Mouse (Mus musculus): ENCODE measurements around the gene Gtf2h1.
"Not testable (repeated sequence)": the region's sequence is repeated elsewhere in the genome, so short reads cannot be mapped to it uniquely, and the experiment has no call there.

Gene Gtf2h1

DNA sequence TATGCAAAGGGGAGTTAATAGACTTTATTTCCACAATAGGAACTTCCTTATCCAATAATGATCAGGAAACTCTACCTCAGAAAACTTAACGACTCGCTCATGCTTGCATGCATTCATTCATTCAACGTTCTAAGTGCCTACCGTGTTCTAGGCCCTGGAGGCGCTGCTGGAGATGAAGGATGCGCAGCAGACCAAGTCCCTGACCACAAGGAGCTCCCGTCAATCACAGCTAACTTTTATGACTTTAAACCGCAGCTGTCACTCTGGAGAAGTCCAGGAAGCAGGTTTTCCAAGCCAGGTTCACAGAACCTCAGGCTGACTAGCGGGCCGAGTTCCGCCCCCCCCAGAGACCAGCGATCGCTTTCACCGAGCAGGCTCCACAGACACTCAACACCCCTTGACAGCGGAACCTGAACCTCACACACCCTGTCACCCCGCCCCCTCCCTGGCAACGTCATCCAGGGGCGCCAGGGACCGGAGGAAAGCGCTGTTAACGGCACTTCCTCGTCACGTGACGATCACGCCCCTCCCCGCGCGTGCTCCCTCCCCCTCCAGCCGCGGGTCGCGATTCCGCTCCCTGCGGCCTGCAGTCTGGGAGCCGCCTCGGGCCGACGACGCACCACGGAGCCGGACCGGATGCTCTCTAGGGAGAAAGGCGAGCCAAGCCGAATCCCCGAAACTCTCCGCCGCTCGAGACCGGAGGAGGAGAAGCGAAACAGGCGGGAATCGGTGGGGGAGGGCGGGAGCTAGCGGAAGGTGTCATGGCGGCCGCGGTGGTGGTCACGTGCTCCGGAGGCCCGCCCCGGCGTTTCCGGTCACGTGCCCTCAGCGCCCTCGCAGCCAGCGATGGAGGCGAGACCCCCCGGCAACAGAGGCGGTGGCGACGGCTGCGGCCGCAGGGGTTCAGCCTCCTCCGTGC, at the start of gene Gtf2h1, which contains the start of gene Hps5:
Gene Gtf2h1 (plus strand): TSS at position 817 of the 919 bp plus-strand sequence.
Gene Hps5 (minus strand): TSS at position 778 of the 919 bp plus-strand sequence.
- peak; percentile 93 for ATAC-seq (ENCODE audit: insufficient number of reproducible peaks, low FRiP score, low TSS enrichment)

DNA sequence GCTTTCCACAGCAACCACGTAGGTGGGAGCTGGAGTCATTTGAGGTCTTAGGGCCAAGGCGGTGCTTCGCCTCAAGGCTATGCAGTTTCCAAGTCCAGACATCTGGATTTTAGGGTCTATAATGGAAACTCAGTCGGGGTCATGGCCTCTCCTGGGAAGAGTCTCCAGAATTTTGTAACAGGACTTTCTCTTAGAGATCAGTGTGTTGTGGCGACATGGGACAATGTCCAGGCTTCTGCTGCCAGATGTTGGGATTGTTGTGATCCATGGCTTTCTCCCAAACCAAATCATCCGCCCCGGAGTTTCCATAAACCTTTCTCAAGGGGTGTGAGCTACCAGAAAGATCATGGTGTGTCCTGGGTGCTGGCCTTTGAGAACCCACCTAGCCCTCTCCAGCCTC, 49.5 kb upstream of the Gtf2h1 start:
- ATAC-seq (ENCODE audit: insufficient number of reproducible peaks, low FRiP score, low TSS enrichment): no peak

DNA sequence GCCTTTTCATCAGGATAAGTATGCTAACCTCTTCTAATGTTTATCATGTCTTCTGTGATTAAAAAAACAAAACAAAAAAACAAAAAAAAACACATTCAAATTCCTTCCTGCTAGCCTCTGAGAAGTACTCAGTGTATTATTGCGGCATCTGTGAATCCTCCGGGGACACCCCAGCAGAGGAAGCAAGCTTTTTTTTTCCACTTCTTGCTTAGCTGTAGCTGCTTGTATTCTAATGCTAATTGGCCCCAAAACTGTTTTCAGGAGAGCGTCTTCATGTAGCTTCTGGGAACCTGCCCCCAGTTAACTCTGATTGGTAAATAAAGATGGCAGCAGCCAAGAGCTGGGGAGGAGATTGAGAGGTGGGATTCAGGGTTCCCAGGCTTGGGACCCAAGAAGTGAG, 47.4 kb upstream of the Gtf2h1 start:
- ATAC-seq (ENCODE audit: insufficient number of reproducible peaks, low FRiP score, low TSS enrichment): no peak

DNA sequence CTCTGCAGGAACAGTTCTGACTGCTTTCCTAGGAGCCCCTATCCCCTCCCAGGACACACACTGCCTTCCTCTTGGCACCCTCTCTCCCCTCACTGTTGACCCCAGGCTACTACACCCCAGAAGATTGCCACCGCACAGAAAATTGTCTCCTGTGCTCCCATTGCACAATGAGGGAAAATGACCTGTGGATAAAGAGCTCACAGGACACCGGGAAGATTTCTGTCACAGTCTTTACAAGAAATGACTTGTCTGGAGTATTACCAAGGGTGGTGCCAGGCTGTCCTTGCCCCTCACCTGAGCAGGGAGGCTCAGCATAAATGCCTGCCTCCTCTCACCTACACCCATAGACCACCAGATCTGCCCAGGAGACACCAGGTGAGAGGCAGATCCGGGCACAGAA, 44.4 kb upstream of the Gtf2h1 start, which contains the start of gene Saa2:
Gene Saa2 (plus strand): TSS at position 301 of the 400 bp plus-strand sequence.
- no peak for ATAC-seq (ENCODE audit: insufficient number of reproducible peaks, low FRiP score, low TSS enrichment)

DNA sequence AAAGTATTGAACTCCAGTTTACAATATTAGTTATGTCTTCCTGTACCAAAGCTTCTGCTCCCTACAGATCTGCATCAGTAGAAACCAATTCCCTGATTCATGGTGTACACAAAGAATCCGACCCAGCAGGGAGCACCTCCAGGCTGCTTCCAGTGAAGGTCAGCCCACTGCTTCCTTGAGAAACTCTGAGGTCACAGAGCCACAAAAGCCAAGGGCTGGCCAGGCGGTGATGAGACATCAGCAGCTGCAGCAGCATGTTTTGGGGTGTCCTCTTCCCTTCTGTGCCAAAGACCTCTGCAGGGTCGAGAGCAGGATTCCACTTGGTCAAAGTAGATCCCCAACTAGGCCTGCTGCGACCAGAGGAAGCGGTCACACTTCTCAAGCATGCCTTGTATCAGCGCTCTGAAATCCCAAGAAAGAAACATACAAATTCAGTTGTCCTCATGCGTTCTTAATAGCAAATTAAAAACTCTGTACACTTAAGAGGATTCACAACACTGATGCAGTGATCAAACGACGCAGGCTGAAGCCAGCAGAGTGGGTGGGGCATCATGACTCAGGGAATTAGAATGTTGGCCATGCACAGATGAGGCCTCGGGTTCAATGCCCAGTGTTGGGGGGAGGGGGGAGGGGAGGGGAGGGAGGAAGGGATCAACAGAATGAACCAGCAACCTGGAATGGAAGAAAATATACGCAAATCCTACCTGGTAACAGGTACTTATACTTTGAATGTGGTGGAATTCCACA, 34.7 kb upstream of the Gtf2h1 start:
- ATAC-seq (ENCODE audit: insufficient number of reproducible peaks, low FRiP score, low TSS enrichment): no peak

DNA sequence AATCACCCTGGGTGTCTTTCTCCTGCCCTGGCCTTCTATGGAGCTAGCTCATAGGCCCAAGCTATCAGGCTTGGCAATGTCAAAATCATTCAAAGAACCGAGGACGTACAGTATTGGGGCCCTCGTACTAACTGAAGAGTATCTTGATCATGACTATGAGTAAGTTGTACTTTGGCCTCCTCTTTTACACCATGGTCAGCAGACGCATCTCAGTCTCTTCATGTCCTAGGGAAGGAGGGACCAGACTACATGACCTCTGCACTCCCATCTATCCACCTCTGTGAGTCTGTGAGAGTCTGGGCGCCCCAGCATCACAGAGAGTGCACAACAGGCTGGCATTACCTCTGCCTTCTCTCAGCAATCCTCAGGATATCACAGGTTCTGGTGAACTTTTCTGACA, 33.3 kb upstream of the Gtf2h1 start:
- ATAC-seq (ENCODE audit: insufficient number of reproducible peaks, low FRiP score, low TSS enrichment): no peak

DNA sequence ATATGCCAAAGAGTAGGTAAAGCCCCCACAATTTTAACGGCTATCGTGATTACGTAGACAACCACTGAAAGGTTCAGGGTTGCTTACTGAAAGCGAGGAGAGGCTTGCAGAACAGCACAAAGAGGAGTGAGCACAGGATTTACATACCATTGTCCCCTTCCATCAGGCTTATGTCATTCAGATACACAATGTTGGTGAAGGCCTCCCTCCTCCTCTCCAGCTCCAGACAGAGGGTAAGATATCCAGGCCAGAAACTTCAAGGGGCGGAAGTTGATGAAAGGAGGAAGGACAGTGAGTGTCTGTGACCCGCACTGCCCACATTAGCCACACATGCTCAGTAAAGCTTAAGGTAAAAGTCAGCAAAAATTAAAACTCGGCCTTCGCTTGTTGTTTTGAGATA, 31.2 kb upstream of the Gtf2h1 start:
- no peak for ATAC-seq (ENCODE audit: insufficient number of reproducible peaks, low FRiP score, low TSS enrichment)

DNA sequence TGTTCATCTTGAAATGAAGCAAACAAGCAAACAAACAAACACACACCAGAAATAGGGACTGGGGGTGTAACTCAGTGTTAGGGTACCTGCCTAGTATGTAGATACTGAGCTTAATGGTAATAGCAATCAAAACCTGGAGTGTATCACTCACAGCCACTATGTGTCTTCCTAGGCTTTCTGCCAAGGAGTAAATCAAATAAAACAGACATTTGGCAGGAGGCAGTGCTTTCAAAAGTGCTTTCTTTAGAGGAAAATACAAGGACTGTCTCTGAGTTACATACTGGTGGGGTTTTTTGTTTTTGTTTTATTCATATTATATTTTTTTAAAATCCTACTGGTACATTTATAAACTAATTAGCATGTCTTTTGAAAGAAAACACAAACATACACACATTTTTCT, 28.5 kb upstream of the Gtf2h1 start:
- ATAC-seq (ENCODE audit: insufficient number of reproducible peaks, low FRiP score, low TSS enrichment): no peak

DNA sequence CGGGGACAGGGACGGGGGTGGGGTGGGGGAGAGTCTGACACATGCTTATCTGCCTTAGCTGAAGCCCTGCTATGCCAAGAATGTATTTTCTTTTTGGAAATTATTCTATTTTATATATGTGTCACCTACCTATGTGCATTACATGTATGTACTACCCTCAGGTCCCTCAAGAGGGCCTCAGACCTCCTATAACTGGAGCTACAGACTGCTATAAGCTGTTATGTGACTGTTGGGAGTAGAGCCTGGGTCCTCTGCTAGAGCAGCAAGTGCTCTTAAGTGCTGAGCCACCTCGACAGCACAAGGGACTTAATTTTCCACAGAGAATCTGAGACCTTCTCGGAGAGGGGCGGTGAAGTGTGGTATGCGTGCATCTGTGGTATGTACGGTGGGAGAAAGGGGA, 27.5 kb upstream of the Gtf2h1 start:
- ATAC-seq (ENCODE audit: insufficient number of reproducible peaks, low FRiP score, low TSS enrichment): no peak

DNA sequence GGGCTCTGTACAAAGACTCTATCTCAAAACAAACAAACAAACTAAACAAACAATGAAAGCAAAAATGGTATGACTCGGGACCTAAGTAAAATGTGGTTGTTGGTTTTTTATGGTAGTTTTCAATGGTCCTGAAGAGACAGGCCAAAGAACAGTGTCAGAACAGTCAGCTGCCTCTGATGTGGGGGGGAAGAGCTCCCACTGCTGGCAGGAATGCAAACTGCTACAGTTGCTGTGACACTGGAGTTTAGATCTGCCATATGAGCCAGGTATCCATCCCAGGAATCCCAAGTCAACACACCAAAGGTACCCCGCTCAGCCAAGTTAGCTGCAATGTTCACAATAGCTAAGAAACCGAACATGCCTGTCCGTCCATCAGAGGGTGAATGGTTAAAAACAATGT, 25.2 kb upstream of the Gtf2h1 start:
- ATAC-seq (ENCODE audit: insufficient number of reproducible peaks, low FRiP score, low TSS enrichment): no peak; the same call in 1 of the 2 replicates

DNA sequence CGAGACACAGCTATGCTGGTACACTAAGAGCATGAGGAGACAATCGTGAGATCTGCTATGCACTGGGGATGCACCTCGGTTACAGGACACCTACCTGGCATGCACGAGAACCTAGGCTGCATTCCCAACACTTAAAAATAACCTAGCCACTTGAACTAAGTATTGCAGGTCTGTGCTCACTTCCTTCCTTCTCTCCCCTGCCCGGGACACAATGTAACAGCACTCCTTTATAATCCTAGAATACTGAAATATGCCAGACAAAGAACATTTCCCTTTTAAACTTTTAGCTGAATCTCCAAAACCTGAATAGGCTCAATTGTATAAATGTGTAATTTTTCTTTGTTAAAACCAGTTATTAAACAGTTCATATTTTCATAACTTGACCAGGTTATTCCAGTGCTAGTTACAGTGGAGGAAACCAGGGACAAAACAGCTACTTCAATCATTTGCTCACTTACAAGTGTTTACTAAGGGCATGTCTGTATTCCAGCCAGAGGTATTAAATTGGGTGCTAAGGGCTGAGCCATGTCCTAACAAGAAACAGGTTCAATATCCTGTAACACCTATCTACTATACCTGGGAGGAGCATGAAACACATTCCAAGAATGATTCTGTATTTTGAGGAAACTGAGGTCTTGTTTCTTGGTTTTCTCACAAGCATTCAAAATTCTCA, 6.6 kb upstream of the Gtf2h1 start:
- ATAC-seq (ENCODE audit: insufficient number of reproducible peaks, low FRiP score, low TSS enrichment): no peak

DNA sequence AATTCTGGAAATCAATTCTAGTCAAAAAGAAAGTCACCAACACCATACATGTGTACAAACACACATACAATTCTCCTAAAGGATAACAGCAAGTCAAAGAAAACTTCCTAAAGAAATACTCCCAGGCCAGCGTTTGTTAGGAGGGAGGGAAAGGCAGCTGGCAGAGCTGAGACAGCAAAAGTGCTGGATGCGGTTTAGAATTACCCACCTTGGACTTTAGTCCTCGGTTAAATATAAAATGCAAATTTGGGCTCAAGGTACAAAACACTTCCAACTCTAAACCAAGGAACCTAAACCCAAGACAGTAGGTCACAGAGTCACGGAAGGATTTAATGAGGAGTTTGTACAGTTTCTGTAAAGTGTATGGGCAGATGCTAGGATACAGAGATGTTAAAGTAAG, 2.0 kb upstream of the Gtf2h1 start:
- no peak for ATAC-seq (ENCODE audit: insufficient number of reproducible peaks, low FRiP score, low TSS enrichment)

DNA sequence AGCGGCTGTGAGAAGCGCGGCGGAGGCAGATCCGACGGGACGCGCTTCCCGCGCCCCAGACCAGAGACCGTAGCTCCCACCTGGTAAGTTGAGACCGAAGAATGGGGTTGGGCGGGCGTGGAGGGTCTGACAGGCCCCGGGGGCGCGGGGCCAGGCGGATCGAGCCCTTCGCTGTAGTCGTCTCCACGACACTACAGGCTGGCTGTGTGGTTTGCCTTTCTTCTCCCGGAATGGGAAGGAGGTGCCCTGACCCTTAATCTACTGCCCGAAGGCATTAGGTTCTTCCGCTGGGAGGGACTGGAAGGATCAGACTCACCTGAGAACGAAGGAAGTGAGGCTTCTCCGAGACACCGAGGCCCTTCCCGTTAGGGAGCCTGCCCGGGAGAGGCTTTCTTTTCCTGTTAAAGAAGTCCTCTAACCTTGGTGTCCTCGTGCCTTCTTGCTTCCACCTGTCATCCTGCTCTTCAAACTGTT, 340 bp downstream of the Gtf2h1 start:
- ATAC-seq (ENCODE audit: insufficient number of reproducible peaks, low FRiP score, low TSS enrichment): peak; percentile 67; the same call in 1 of the 2 replicates

DNA sequence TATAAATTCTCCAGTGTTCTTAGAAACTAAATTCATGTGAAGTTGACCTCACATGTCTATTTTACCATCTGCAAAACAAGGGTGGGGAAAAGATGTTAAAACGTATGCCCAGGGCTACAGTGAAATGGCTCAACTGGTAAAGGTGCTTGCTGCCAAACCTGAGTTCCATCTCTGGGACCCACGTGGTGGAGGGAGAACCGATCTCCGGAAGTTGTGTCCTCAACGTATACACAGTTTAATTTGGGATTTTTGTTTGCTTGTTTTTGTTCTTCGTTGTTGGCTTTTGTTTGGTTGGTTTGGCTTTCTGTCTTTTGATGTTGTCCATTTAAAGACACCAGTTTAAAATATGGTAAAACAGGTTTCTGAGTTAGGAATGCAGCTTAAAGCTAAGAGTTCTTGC, 876 bp downstream of the Gtf2h1 start:
- no peak for ATAC-seq (ENCODE audit: insufficient number of reproducible peaks, low FRiP score, low TSS enrichment)

DNA sequence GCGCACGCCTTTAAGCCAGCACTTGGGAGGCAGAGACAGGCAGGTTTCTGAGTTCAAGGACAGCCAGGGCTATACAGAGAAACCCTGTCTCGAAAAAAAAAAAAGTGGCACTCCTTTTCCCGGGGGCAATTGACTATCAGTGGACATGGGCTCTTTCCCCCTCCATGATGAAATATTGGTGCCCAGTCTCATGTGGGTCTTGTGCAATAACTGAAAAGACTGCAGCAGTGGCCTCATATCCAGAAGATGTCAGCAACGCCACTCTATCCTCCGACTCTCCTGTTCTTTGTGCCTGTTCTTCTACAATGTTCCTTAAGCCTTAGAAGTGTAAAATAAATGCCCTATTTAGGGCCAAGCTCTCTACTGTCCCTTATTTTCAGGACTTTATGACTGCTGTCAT, 14.4 kb downstream of the Gtf2h1 start:
- no peak for ATAC-seq (ENCODE audit: insufficient number of reproducible peaks, low FRiP score, low TSS enrichment)

DNA sequence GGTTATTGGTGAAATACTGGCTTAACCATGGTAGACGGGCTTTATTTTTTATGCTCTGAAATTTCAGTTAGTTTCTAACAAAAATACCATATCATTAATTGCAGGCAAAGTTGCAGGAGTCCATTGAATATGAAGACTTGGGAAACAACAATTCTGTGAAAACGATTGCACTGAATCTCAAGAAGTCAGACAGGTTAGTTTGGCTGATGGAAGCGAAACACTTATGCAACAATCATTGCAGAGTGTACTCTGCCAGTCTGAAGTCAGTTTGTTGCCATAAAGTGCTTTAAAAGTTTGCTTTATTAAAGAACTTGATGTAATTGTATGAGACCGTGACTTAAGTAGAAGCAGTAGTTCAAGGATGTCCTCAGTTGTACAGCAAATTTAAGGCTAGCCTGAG, 18.1 kb downstream of the Gtf2h1 start:
- ATAC-seq (ENCODE audit: insufficient number of reproducible peaks, low FRiP score, low TSS enrichment): no peak

DNA sequence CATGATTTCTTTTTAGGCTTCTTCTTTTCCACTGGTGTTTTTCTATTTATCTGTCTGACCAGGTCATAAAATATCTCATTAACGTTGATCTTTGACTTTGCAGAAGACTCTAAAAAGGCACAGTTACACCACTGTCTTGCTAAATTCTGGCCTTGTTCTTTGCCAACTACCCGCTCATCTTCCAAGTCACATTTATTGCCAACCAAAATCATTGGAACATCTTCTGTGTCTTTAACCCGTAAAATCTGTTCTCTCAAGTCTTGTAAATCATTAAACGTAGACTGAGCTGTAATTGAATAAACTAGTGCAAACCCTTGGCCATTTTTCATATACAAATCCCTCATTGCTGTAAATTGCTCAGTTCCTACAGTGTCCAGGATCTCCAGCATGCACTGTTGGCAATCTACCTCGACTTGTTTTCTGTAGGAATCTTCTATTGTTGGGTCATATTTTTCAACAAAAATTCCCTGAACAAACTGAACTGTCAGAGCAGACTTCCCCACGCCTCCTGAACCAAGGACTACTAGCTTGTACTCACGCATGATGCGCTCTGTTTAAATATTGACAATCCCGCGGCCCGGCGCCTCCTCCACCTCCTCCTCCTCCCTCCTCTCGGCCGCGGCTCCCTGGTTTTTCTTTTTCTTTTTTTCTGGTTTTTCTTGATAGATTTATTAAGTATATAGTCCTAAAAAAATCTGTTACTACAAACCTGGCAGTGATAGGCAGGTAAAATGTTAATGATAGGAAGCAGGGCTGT, 25.2 kb downstream of the Gtf2h1 start:
- ATAC-seq (ENCODE audit: insufficient number of reproducible peaks, low FRiP score, low TSS enrichment): not testable (repeated sequence)

DNA sequence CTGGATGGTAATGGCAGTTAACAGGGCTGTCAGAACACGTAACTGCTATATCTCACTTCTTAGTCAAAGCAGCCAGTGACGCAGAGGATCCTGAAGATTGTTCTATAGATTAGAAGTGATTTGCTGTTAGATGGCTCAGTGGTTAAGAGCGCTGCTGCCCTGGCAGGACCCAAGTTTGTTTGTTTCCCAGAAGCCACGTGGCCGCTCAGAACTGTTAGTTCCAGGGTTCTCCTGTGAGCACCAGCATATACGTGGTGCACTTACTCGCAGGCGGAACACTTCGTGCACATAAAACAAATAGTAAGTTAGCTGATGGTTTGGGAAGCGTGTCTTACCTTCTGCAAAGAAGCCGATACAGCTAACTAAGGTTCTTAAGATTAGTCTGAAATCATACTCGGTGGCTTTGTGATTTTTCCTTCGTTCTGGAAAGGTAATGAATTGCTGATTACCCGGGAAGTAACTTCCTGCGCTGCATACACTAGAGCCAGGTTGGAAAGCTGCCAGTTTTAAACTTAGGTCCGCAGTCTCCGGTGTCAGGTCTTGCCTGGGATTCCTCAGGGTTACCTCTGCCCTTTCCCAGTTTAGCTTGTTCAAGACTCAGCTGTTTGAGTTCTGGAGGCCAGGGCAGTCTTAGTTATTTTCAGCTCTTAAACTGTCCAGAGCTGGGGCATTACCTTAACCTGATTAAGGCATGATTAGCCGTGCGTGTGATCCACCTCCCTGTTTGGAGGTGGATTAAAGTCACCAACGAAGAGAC, 31.3 kb downstream of the Gtf2h1 start:
- no peak for ATAC-seq (ENCODE audit: insufficient number of reproducible peaks, low FRiP score, low TSS enrichment)

DNA sequence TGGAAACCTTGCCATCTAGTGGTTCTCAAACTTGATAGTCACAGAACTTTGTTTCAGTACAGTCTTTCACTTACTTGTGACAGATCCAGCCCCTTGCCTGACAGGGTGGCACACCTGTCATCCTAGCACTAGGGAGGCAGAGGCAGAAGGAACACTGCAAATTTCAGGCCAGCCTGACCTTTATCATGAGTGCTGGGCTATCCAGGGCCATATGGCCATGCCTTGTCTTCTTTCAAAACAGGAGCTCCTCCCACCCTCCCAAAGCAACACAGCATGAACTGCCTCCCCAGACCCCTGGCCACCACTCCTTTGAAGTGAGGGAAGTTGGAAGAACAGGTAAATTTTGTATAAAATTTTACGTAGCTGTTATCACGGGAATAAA, 31.9 kb downstream of the Gtf2h1 start:
- ATAC-seq (ENCODE audit: insufficient number of reproducible peaks, low FRiP score, low TSS enrichment): no peak
